Mouse (Mus musculus): ENCODE measurements around the gene Rnf152.
A peak's percentile ranks its signal among the peaks of the same experiment; 100 is the strongest.

Gene Rnf152

DNA sequence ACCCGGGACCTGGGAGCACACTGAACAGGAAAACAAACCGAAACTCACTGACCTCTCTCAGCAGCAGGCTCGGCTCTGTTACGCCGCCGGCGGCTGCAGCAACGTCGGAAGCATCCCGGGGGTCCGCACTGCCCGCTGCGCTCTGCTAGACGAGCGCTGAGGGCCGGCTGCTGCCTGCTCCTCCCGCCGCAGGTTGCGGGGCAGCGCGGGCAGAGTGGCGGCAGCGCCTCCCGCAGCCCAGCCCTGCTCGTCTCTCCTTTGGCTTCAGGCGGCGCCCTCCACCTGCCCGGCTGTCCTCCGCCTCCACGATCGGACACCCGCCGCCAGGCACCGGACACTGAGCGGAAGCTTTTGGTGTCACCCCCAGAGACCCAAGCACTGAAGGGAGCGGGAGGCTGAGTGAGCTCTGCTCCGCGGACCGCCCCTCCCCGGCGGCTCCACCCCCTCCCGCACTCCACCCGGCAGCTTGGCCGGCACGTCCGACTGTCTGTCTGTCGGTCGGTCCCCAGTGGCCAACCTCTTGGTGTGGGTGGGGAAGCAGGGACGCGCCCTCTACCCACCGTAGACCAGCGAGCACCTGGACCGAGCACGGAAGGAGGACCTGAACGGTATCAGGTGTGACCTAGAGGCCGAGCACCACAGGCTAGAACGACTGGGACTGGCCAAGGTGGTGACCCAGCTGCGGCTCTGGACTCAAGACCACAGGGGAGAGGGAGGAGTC lies at the start of gene Rnf152:
Gene Rnf152 (minus strand): TSS at position 420 of the 721 bp plus-strand sequence.
- DNase-seq (ENCODE audit: low spot score in 2 of 2) = peak; percentile 7 to 15

DNA sequence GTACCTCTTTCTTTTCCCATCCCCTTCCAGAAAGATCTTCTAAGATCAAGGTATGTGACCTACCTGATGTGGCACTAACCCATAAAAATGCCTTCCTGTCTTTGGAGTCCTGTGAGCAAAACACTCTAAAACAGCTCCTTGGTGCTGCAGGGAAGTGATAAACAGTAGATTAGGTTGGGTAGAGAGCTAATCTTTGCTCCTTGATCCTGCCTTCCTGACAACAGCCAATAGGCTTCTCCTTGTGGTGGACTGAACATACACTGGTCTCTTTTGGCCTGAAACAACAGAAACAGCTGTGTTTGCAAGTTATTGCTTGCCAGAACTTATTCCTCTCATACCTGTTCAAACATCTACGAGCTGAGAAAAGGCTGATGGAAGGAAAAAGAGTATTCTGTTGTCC lies 46.3 kb upstream of the Rnf152 start:
- no peak for DNase-seq (ENCODE audit: low spot score in 2 of 2)

DNA sequence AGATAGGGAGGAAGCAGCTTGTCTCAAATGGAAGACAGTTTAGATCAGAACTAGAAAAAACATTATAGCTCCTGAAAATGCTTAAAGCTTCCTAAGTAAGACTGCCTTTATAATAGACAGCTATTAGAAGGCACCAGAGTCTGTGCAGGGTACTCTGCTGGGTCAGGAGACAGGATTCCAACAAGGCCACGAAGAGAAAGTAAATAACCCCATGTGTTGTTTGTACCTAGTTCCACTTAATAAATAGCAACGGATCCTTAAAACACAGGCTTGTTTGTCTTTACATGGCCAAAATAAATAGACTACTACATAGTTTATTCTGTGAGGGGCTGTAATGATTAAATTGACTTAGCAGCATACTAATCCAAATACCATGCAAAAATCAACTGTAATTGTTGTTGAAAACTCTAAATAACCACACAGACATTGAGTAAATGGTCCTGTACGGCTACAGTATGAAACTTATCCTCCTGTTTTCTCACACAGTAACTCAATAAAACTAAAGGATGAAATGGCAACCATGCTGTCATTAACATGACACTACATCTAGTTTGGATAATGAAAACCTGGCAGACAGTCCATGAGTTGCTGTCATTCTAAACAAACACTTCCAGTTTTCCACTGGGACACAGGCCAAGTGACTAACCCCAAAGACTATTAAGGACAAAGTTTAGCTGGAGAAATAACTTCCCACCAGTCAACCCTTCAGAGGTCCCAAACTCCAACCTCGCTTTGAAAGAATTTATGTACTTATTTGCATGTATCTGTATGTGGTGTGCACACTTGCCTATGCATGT lies 27.8 kb upstream of the Rnf152 start:
- DNase-seq (ENCODE audit: low spot score in 2 of 2) = no peak

DNA sequence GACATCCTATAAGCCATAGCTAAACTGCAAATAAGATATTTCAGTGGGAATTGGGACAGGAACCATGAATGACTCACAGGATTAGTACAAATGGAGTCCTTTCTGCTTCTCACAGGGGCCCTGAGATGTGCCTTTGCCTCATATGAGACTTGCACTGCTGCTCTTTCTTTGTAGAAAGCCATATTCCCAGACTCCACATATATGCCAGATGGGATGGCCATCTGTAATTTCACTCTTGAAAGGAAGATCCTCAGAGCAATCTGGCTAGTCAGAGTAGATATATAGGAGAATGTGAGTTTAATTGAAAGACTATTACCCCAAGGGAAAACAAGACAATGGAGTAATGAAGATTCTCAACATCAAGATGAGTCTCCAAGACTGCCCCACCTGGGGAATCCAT lies 21.0 kb upstream of the Rnf152 start:
- no peak for DNase-seq (ENCODE audit: low spot score in 2 of 2)

DNA sequence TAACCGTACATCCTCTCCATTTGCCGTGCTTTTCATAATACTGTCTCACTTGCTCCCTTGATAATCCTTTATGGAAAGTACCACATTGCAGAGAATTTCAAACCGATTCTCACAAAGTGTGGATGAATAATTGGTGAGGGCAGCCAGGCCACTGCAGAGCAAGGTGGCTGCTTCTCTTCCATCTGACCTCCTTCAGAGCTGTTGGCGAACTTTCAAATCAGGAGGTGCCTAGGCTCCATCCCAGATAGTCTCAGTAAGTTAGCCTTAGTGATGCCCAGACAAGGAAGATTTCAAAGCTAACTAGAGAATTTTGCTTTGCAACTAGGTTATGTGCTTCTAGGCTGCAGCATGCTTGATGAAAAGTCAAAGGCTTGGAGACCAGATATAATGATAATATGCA lies 18.1 kb upstream of the Rnf152 start:
- no peak for DNase-seq (ENCODE audit: low spot score in 2 of 2)

DNA sequence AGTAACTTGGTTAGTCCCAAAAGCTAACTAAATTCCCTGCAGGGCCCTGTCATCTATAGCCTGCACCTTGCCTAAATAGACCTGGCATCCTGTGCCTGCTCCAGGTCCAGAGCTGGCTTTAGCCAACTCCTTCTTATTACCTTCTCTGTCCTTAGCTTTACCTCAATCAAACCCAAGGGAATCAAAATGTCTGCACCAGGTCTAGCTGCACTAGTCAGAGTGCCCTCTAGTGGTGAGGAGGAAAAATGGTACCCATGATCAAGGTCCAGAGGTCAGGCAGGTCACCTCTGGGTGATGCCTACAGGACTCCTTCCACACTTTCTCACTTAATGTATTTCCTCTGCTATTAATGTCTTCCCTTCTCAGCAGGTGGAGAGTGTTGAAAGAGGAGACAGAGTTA lies 6.2 kb upstream of the Rnf152 start:
- no peak for DNase-seq (ENCODE audit: low spot score in 2 of 2)

DNA sequence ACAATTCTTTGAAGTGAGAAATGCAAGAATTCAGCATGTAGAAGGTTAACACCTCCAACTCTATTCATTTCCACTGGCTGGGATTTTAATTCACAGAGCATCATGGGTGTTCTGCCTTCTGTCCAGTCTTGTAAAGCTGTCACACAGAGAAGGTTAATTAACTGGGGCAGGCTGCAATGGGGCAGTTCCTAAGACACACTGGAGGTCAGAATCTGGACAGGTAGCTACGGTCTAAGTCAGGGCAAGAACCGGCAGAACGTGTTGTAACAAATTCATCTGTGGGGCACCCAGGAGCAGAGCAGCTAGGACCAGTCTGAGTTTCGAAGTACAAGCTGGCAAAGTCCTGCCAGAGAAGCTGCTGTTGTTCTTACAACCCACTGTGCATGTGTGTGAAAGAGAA lies 2.4 kb upstream of the Rnf152 start:
- DNase-seq (ENCODE audit: low spot score in 2 of 2) = no peak

DNA sequence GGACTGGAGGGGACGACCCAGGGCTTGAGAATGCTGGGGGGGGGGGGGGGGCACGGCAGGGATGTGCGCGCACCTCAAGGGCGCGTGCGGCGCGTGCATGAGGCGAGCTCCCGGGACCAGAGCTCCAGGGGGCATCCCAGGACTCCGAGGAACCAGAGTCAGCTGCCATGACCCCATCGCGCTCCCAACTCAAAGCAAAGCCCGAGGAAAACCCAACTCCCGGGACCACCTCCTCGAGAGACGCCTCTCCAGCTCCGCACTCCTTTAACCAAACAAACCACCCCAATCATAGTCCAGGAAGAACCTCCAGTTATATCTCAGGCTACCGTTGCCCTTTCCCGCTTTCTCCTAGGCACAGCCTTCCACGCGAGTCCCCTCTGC lies 610 bp downstream of the Rnf152 start:
- DNase-seq (ENCODE audit: low spot score in 2 of 2) = peak in 1 of 2 experiments; percentile 12

DNA sequence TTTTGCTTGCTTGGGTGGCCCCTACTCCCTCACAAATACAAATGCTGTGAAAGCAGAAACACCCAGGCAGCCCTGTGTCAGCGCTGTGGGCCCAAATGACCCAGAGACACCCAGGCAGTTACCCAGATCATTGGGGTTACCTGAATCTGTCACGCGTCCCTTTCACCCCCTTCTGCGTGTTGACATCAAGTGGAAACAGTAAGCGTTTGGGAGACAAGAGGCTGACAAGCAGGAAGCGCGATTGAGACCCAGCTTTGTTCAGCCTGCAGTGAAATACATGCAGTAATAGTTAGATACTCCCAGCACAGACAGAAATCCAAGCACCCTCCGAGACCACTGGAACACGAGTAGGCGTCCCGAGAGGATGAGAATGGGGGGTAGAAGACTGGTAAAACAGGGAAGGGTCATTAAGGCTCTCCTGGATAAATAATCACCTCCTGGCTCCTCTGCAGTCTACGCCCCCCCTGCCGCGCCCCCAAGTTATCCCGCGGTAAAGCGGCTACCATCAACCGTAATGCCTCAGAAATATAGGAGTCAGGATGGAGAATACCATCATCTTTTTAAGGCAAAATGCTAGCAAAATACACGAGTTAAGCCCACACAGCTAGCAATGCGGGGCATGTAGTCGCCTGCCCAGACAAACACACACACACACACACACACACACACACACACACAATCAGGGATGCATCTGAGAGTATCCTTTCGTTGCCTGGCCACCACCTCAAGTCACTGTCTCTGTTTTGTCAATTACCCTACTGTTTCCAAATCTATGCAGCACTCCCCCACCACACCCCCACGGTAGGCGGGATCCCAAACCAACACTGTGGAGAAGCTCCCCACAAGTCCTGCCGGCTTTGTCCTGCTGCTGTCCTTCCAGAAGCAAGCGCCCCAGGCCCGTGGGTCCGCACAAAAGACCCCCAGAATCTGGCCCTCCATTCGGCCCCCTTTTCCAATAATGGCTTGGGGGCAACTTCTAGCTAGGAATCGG lies 1.3 kb downstream of the Rnf152 start:
- DNase-seq (ENCODE audit: low spot score in 2 of 2) = peak; percentile 18 to 19

DNA sequence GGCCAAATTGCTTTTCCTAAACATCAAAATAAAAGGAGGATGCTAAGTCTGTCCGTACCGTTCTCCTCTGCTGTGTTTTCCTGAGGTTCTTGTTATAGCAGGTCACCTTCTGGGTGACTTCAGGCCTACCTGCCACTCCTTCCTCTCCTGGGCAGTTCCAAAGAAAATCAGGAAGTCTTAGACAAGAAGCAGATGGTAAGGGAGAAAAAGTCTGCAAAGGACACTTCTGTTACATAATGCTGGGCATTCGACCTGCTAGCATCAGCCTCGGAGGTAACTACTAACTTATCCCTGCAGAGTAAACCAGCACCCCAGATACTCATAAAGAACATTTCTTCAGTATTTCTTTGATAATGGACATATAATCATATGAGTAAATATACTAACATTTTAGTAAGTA lies 4.7 kb downstream of the Rnf152 start:
- DNase-seq (ENCODE audit: low spot score in 2 of 2) = no peak

DNA sequence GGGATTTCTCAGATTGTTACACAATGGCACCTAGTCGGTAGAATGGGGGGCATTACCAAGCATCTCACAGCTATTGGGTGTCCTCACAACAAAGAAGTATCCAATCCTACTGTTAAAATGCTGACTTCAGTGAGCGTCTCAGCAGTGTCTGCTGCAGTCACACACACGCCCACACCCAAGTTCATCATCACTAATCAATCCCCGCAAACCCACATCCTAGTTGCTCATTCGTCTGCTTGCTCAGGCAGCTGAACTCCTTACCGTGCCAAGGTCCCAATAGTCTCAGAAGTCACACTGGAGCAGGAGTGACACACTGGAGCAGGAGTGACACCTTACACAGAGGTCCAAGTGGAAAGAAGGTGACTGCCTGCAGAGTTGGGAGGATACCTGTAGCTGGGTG lies 14.2 kb downstream of the Rnf152 start:
- no peak for DNase-seq (ENCODE audit: low spot score in 2 of 2)

DNA sequence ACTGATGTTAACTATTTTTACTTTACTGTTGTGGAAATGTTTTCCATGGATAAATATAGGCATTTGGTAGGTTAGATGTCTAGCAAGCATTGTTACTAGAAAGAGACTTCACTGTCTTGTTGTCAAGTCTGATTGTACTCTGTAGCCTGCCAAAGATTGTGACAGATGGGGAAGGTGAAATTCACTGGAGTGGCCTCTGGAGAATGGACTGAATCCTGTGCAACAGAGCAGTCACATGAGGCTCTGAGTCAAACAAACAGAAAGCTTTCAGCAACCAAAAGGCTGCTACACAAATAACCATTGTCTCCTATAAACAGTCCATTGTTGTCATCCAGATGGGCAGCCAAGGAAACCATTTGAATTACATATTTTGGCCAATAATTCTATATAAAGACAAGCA lies 15.6 kb downstream of the Rnf152 start:
- DNase-seq (ENCODE audit: low spot score in 2 of 2) = no peak

DNA sequence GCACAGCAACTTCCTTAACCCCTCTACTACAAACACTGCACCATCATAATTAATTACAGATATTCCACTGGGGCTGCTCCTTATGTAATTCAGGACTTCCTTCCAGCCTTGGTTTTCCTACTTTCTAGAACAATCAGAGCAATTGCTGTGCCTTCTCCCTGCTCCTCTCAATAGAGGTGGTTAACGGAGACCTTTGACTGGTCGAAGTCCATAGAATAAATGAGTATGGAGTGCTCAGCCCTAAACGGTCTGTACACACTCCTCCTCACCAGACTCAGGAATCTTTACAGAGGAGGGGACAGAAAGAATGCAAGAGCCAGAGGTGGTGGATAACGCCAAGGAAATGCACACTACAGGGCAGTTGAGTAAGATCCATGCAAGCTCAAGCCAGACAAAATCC lies 19.1 kb downstream of the Rnf152 start:
- no peak for DNase-seq (ENCODE audit: low spot score in 2 of 2)

DNA sequence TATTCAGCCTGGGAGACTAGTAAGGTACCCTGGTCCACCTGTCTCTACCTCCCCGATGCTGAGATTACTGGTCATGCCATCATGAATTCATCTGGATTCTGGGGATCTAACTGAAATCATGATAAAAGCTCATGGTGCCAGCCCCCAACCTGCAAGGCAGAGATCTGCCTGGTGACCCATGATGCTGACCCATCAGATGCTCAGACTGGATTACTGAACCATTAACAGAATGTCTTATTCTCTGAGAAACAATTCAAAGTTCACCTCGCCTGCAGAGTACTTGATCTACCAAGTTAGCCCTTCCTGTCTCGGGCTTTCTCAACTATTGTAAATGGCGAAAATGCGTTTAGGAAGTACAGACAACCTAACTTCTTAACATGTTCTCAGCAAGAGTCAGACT lies 20.4 kb downstream of the Rnf152 start:
- no peak for DNase-seq (ENCODE audit: low spot score in 2 of 2)

DNA sequence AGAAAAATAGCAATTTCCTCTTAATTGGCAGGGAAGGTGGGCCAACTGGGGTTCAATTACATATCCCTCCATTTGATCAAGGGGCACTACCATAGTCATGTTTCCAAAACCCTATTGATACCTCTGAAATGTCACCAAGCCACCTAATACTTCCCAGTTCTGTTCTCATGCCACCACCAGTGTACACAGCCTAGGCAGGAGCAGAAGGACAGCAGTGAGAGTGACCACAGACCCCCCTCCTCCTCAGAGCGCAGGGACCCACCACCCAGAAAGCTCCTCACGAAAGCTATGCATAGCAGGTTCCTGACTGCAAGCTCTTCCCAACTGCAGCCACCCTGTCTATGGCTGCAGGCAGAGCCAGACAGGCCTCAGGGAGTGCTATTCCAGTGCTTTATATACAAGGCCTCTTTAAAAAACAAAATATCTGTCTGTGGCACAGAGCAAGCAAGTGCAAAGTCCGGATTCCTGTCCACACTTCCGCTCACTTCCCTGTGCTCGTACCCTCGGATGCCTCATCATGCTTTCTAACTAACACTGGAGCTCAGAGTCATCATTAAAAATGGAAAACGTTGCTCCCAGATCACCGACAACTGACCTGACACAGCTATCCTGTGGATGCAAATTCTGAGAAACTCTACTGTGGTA lies 24.3 kb downstream of the Rnf152 start:
- DNase-seq (ENCODE audit: low spot score in 2 of 2) = no peak

DNA sequence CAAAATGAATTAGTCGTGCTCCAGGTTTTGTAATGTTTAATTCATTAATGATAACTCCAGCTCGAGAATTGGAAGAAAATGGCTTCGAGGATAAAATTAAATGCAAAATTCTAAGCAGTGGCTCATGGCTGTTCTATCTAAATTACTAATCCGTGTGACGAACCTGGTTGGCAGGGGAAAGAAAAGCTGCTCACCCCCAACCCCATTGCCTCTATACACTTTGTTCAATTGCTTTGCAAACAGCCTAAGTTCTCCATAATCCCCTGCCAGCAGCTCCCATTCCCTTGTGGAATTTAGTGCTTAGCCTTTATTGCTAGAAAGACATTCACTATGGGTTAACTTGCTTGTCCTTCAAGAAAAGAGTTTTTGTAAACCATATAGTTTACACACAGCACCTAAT lies 24.9 kb downstream of the Rnf152 start:
- DNase-seq (ENCODE audit: low spot score in 2 of 2) = no peak

DNA sequence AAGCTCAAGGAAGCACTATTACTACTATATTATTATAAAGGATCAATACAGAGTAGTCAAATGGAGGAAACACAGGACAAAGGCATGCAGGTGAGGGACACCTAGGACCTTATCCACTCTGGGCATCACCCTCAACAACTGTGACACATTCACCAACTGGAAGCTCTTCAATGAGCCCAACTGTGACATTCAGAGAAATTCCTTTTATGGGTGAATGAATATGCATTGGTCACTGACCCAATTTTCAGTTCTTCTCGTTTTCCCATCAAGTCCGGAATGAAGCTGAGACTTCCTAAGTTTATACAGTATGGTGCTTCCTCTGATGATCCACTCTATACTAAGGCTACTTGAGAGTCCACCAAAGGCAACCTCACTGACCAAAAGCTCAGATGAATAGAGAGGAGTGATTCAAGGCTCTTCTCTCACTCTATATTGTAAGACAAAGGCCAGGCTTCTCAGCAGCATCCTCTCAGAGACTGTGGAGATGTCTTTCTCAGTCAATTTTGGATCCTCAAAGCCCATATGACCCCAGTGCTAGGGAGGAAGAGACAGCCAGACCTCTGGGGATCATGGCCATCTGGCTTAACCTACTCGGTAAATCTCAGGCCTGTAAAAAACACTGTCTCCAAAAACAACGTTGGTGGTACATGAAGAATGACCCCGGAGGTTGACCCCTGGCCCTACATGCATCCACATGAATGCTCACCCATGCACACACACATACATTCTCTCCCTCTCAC lies 25.8 kb downstream of the Rnf152 start:
- no peak for DNase-seq (ENCODE audit: low spot score in 2 of 2)

DNA sequence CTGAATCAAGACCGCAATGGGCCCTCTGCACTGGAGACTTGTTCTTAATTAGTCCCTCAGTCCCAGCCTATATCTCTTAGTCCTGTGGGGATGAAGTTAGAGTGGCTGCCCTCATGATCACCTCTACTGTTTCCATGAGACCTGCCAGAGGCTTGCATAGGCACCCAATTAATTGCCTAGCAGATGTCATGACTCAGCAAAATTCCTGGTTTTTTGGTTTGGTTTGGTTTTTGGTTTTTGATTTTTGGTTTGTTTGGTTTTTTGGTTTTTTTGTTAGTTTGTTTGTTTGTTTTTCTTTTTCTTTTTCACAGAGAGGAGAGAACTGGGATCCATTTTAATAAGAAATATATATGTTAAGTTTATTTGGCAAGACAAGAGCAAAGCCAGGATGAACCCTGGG lies 28.7 kb downstream of the Rnf152 start:
- no peak for DNase-seq (ENCODE audit: low spot score in 2 of 2)

DNA sequence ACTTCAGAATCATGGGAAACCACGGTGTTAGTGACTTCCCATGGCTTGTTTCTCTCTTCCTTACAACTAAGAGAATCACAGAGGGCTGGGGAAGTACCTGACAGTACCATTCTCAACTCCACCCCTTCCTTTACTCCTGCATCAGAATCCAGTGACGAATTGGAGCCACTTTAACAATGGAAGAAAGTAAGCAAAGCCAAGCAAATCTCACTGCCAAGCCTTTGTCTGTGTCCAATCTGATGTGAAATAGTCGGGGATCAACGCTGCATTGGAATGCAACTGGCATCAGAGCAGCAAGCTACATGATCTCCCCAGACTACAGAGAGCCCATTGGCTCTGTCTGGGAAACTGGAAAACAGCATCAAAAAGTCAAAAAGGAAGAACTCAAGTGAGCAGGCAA lies 31.9 kb downstream of the Rnf152 start:
- no peak for DNase-seq (ENCODE audit: low spot score in 2 of 2)

DNA sequence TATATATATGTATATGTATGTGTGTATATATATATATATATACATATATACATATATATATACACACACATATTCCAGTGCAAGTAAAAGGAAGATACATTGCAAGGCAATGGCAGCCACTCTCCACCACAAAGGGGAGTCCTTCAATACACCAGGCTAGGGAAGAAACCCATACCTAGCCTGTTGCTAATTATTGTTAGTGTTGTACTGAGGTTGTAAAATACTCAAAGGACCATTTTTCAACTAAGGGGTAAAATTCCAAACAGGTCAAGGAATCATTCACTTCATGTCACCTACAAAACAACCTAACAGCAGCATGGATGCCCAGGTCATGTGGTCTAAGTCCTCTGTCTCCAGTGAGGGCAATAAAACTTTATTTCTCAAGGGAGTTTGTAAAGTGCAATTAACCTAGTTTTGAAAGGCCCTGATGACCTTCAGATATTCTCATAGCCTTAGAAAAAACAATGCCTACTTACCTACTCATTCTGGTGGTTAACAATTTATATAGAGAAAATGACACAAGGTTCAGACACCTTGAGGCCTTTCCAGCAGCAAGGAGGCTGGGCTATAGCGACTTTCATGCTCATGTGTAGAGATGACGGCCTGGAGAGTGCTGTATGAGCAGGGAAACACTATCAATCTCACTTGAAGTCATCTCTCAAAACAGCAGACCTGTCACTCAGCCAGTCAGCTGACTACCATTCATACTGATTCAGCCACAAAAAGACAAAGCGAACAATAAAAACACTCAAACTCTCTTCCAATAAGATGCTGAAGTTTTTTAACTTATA lies 42.3 kb downstream of the Rnf152 start:
- no peak for DNase-seq (ENCODE audit: low spot score in 2 of 2)

All from frontal cortex, postnatal 14 days (tissue).